Mouse (Mus musculus) testis, adult 2 months (tissue): ENCODE data around the gene Pik3r3. TPM values are rescaled to one million over a fixed set of nuclear protein-coding genes. Genes with fewer than 3 reads are reported as not detected.

Experiments used
- H3K27ac ChIP-seq: fragments of 200-500 bp; 2 replicates; pipeline ENCODE4 v1.5.1; 2012; ENCODE audit warnings: low read depth, low read length; ENCODE audit not compliant: control insufficient read depth, insufficient read depth
- H3K27me3 ChIP-seq: fragments of 200-500 bp; 2 replicates; pipeline ENCODE4 v1.6.1; 2012; ENCODE audit warnings: mild to moderate bottlenecking, low read length, moderate library complexity; ENCODE audit not compliant: control insufficient read depth, insufficient read depth
- H3K36me3 ChIP-seq: fragments of 200-500 bp; 2 replicates; pipeline ENCODE4 v1.6.1; 2012; ENCODE audit warnings: mild to moderate bottlenecking, low read length; ENCODE audit not compliant: control insufficient read depth, insufficient read depth
- H3K4me1 ChIP-seq: fragments of 200-500 bp; 2 replicates; pipeline ENCODE4 v1.6.1; 2012; ENCODE audit warnings: low read length; ENCODE audit not compliant: control insufficient read depth, insufficient read depth
- H3K4me3 ChIP-seq: fragments of 200-500 bp; 2 replicates; pipeline ENCODE4 v1.5.1; 2012; ENCODE audit warnings: low read depth, mild to moderate bottlenecking, low read length, moderate library complexity, mixed read lengths; ENCODE audit not compliant: control insufficient read depth
- CTCF ChIP-seq: fragments of 200-500 bp; IDR thresholded peaks from 2 replicates; pipeline ENCODE4 v1.5.1; 2012; ENCODE audit warnings: low read depth, mild to moderate bottlenecking, inconsistent platforms, low read length, moderate library complexity; ENCODE audit not compliant: control insufficient read depth, insufficient read depth, insufficient replicate concordance
- POLR2A ChIP-seq: fragments of 200-500 bp; IDR thresholded peaks from 2 replicates; pipeline ENCODE4 v1.6.1; 2012; ENCODE audit warnings: low read depth, mild to moderate bottlenecking, inconsistent platforms, low read length, moderate library complexity; ENCODE audit not compliant: control insufficient read depth
- polyA plus RNA-seq: library from polyadenylated mRNA; depleted of rRNA; stranded (reverse); fragments of >200 nt; gene quantifications from 2 replicates; pipeline ENCODE4 v1.2.3, GENCODE M21; 2012; rRNA removed

Gene Pik3r3
- 46.5 TPM in 2 replicates for polyA plus RNA-seq

DNA sequence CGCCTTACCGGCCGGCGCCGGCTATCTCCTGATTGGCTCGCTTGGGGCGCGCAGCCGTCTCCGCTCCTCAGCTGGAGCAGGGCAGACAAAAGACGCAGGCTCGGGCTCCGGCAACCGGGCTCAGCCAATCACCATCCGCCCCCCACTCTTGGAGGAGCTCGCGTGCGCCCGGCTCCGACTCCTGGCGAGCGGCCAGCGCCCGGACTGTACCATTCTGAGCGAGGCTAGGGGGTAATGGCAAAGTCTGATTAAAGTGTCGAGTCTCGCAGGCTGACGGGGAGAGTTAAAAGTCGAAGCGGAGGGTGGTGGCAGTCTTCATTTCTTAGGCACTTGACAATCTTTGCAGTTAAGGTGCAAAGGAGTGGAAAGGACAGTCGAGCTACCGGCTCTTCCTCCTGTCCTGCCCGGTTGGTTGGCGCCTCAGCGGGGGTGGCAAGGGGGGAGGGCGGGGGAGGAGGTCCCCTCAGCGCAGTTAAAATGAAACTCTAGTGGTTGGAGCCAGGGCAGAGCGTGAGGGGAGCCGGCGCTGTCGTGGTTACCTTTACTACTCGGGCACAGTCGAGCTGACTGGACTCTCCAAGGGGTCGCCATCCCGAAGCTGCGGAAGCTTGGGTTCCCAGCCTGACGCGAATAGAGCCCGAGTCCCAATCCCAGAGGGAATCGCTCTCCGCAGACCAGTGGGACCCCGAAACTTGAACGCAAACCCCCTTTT is at the start of gene Pik3r3:
TSS of gene Pik3r3 (plus strand) at position 479 of the 712 bp plus-strand sequence.
- Histone ChIP-seq H3K4me3 (peak within 1 kb of the TSS; percentile 95), H3K27ac (peak within 1 kb of the TSS; percentile 100), H3K36me3 (no peaks in the 10 kb centered on the region), H3K4me1 (peaks cover 3% of the 10 kb centered on the region), H3K27me3 (no peaks in the 10 kb centered on the region)
- TF ChIP-seq POLR2A (peak; percentile 97), CTCF (no peak)

DNA sequence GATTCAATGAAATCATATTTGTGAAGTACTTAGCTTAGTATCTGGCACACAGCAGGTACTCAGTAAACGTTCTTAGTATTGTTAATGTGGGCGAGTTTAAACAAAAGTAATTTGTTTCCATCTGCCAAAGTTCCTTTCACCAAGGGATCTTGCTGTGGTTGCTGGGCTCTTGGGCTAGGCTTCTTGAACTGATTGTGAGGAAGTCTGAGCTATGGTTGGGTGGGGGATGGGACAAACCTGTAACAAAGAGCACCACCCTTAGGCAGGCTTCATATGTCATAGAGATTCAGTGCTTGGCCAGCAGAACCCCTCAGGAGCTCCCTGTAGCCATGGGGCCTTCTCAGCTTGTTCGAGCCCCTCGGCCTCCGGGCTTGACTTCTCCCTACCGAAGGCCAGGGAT is 48.3 kb upstream of the Pik3r3 start, which contains the start of the genes 1700042G07Rik and Gm49337:
TSS of gene 1700042G07Rik (plus strand) at position 301 of the 400 bp plus-strand sequence.
TSS of gene Gm49337 (plus strand) at position 313 of the 400 bp plus-strand sequence.
- peak within 1 kb of the TSS; percentile 54; the same call in 1 of the 2 replicates for H3K27ac ChIP-seq
- H3K4me1 ChIP-seq = peaks cover 11% of the 10 kb centered on the region
- H3K36me3 ChIP-seq = no peaks in the 10 kb centered on the region
- no peaks in the 10 kb centered on the region for H3K27me3 ChIP-seq
- peak; percentile 41; the same call in 1 of the 2 replicates for TF ChIP-seq POLR2A
- TF ChIP-seq CTCF = no peak
- H3K4me3 ChIP-seq = peak within 1 kb of the TSS; percentile 80

DNA sequence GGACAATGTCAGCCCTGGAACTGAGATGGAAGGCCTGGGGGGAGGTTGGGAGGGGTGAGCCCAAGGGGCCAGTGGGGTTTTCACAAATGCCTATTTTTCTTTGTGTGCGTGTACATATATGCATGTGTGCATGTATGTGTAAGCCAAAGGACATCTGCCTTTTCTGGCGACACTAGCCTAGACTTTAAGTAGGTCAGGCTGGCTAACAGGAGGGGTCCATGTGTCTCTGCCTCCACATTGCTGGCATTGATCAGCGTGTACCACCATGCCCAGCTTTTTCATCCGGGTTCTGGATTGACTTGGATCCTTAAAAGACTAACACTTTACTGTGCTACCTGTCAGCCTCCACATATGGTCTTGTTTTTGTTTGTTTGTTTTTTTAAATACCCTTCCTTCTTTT is 47.7 kb upstream of the Pik3r3 start:
- no peak for TF ChIP-seq CTCF
- TF ChIP-seq POLR2A = no peak
- Histone ChIP-seq H3K27me3 (no peaks in the 10 kb centered on the region), H3K4me1 (peaks cover 11% of the 10 kb centered on the region), H3K36me3 (no peaks in the 10 kb centered on the region), H3K4me3 (peak overlapping the region; percentile 80), H3K27ac (no peak overlapping the region)

DNA sequence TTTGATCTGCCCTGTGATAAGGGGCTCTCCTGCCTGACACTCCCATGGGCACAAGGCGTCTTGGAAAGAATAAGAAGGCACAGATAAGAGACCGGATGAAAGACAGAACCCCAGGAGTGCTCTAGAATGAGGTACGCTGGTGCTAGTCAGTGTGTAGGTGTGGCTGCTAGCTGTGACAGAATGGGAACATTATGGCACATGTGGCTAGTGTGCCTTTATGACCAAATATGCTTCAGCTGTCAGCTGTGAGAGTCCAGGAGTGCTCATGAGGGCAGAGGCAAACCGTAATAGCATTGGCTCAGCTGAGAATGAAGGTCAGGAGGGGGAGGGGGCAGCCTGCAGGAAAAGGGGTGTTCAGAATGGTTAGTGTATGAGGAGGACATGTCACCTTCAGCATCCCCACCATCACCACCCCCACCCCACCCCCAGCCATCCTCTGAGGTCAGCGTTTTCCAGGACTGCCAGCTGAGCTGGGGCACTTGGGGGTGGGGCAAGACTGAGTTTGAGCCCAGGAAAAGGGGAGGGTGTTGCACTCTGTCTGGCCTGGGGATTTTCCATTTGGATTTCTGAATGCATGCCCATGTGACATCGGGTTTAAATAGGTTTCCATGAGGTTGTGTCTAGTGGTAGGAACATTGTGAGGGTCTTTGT is 46.8 kb upstream of the Pik3r3 start:
- TF ChIP-seq CTCF (no peak), POLR2A (no peak)
- Histone ChIP-seq H3K27ac (peak overlapping the region; percentile 54; the same call in 1 of the 2 replicates), H3K27me3 (no peaks in the 10 kb centered on the region), H3K36me3 (no peaks in the 10 kb centered on the region), H3K4me3 (peak overlapping the region; percentile 80), H3K4me1 (peaks cover 11% of the 10 kb centered on the region)

DNA sequence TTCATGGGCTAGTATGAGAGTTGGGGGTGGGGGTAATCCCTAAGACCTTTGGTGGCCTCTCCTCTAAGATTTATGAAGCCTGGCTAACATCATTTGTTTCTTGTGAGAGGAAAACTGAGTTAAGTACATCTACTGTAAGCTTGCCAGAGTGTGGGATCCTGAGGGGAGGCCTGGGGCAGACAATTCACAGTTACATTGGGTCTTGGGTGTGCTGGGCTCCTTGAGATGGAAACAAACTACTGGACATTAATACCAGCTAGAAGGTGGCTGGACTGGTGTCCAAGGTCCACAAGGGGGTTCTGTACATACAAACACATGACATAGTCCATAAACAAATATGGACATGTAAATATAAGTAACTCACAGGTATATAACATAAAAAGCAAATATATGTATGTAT is 46.3 kb upstream of the Pik3r3 start:
- H3K36me3 ChIP-seq = no peaks in the 10 kb centered on the region
- H3K4me3 ChIP-seq = peak overlapping the region; percentile 80; the same call in 1 of the 2 replicates
- H3K27ac ChIP-seq = no peak overlapping the region
- no peaks in the 10 kb centered on the region for H3K27me3 ChIP-seq
- TF ChIP-seq CTCF = no peak
- TF ChIP-seq POLR2A = no peak
- H3K4me1 ChIP-seq = peaks cover 11% of the 10 kb centered on the region

DNA sequence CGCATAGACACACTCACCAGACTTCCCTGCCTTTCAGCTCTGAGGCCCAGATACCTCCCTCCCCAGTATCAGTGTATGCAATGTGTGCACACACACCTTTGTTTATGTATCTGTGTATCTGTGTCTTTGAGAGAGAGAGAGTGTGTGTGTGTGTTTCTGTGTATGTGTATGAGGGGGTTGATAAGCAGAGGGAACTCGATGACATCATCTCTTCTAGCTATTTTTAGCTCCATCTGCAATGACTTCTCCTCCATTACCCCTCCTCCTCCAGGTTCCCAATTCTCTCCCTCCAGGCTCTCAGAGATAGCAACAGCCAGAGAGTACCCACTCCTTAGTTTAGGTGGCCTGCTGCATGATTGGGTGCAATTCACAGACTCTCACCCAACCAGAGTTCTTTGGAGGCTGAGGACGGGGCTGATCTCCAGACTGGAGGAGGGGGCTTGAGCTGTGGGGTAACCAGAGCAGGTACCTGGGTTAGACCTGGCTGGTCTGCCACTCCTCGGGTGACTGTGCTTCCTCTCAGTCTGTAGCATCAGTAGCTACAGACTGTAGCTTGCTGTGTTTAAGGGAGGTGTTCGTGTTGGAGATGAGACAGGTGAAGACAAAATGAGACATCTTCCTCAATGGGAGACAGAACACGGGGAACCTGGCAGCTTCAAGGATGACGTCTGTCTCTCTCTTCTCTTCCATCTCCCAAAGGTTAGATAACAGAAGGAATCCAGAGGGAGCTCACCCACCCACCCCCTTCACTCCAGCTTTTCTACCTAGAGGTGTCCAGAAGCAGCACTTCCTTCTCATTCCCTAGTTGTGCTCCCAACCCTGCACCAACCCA is 45.5 kb upstream of the Pik3r3 start:
- peak overlapping the region; percentile 70 for H3K4me3 ChIP-seq
- H3K4me1 ChIP-seq = peaks cover 11% of the 10 kb centered on the region
- no peaks in the 10 kb centered on the region for H3K27me3 ChIP-seq
- no peak overlapping the region for H3K27ac ChIP-seq
- H3K36me3 ChIP-seq = no peaks in the 10 kb centered on the region
- no peak for TF ChIP-seq CTCF
- TF ChIP-seq POLR2A = no peak
